Mouse (Mus musculus) bone marrow macrophage, adult 2 months (primary cell): ENCODE results near the gene Glipr2.
A peak's percentile ranks its signal among the peaks of the same experiment; 100 is the strongest.

Experiments used
- CTCF ChIP-seq: IDR thresholded peaks from 2 replicates; pipeline ENCODE4 v1.5.1; 2012; ENCODE audit warnings: low read depth, mild to moderate bottlenecking, low read length, moderate library complexity
- POLR2A ChIP-seq: IDR thresholded peaks from 2 replicates; pipeline ENCODE4 v1.6.1; 2012; ENCODE audit warnings: mild to moderate bottlenecking, low read depth, low read length, borderline replicate concordance

GRCm38 (mm10) chr4:43982053-43982732, 25.0 kb downstream of the Glipr2 start:
- TF ChIP-seq CTCF (peak; percentile 66), POLR2A (no peak)
